Mouse (Mus musculus) limb, embryonic 11.5 days (tissue): ENCODE data around the gene Vipr1. TPM values are rescaled to one million over a fixed set of nuclear protein-coding genes. Genes with fewer than 3 reads are reported as not detected.
A peak's percentile ranks its signal among the peaks of the same experiment; 100 is the strongest.
"Not testable (repeated sequence)": the region's sequence is repeated elsewhere in the genome, so short reads cannot be mapped to it uniquely, and the experiment has no call there.

Source experiments
- ATAC-seq: fragments of 200-750 bp; cut with Nextera tagmentation; 2 replicates; pipeline ENCODE4 v1.8.0; 2017; ENCODE audit warnings: low read depth; ENCODE audit not compliant: insufficient number of reproducible peaks, low FRiP score, low TSS enrichment
- DNase-seq: peaks from one replicate; pipeline ENCODE4 v3.0.0-alpha.2; 2015; ENCODE audit warnings: low spot score
- H3K27ac ChIP-seq: fragments of 300-500 bp; sonication (generic); replicated peaks from 2 replicates; pipeline ENCODE4 v1.5.1; 2014; ENCODE audit warnings: low read depth, mild to moderate bottlenecking, low read length
- H3K27me3 ChIP-seq: fragments of 300-500 bp; sonication (generic); 2 replicates; pipeline ENCODE4 v1.6.1; 2014; ENCODE audit warnings: mild to moderate bottlenecking, low read length, mixed read lengths; ENCODE audit not compliant: control insufficient read depth, insufficient read depth
- H3K36me3 ChIP-seq: fragments of 300-500 bp; sonication (generic); 2 replicates; pipeline ENCODE4 v1.6.1; 2014; ENCODE audit warnings: mild to moderate bottlenecking, low read length, moderate library complexity, mixed read lengths; ENCODE audit not compliant: control insufficient read depth, insufficient read depth
- H3K4me1 ChIP-seq: fragments of 300-500 bp; sonication (generic); 2 replicates; pipeline ENCODE4 v1.6.1; 2014; ENCODE audit warnings: low read length, mixed read lengths; ENCODE audit not compliant: control insufficient read depth, insufficient read depth
- H3K4me2 ChIP-seq: fragments of 300-500 bp; sonication (generic); 2 replicates; pipeline ENCODE4 v1.6.1; 2014; ENCODE audit warnings: low read depth, mild to moderate bottlenecking, moderate library complexity; ENCODE audit not compliant: severe bottlenecking
- H3K4me3 ChIP-seq: fragments of 300-500 bp; sonication (generic); 2 replicates; pipeline ENCODE4 v1.5.1; 2014; ENCODE audit warnings: low read depth, low read length
- H3K9ac ChIP-seq: fragments of 300-500 bp; sonication (generic); 2 replicates; pipeline ENCODE4 v1.6.1; 2014; ENCODE audit warnings: mild to moderate bottlenecking, low read length
- H3K9me3 ChIP-seq: fragments of 300-500 bp; sonication (generic); 2 replicates; pipeline ENCODE4 v1.6.1; 2016; ENCODE audit warnings: low read length; ENCODE audit not compliant: control insufficient read depth
- WGBS: fragments of 180-500 bp; shearing (Covaris S2); extraction: QIAGEN DNeasy Blood & Tissue Kit; methylation state at CpG from one replicate; pipeline ENCODE4 v1.1.7; 2014; 5-methylcytosine and 5-hydroxymethylcytosine counted together
- polyA plus RNA-seq: library from polyadenylated mRNA; unstranded; fragments of >200 nt; fragmentation: Nextera tagmentation; extraction: Ambion mirVana; gene quantifications from 2 replicates; pipeline ENCODE4 v1.2.1, GENCODE M21; 2014

The Vipr1 gene
- polyA plus RNA-seq = 0.27 and 0.69 TPM in 2 replicates

DNA sequence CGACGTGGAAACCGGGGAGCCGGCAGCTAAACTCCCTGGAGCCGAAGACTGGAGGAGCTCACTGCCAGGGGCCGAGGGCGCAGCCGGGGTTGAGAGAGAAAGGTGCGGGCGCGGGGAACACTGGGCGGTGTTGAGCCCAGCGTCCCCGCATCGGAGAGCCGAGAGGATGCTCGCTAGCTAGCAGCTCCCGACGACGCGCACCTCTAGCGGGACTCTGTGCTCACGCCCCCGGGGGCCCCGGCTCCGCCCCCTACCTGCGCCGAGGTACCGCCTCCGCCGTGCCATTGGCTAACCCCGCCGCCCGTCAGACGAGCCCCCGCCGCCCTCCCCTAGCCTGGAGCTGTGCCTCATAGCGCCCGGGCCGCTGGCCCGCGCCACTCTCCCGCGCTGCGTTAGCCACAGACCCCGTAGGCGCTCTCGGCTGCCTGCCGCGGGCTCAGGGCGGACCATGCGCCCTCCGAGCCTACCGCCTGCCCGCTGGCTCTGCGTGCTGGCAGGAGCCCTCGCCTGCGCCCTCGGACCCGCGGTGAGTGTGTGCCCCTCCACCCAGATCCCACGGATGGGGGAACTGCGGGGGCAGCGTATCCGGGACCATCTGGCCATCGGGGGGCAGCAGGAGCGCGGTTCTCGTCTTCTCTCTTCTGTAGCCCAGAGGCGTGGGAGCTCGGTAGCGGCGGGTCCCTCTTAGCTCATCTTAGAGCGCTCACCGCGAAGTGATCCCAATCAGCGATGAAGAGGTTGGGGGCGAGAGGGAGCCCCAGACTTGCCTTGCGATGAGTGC, at the start of gene Vipr1:
Gene Vipr1 (plus strand): TSS at position 316 of the 781 bp plus-strand sequence.
- Histone ChIP-seq H3K27ac (no peak within 1 kb of the TSS), H3K9me3 (no peaks in the 10 kb centered on the region), H3K4me1 (peaks cover 5% of the 10 kb centered on the region; the same call in 1 of the 2 replicates), H3K9ac (peak within 1 kb of the TSS; percentile 38), H3K36me3 (no peaks in the 10 kb centered on the region), H3K4me2 (peak within 1 kb of the TSS; percentile 87), H3K4me3 (peak within 1 kb of the TSS; percentile 41), H3K27me3 (peaks cover 50% of the 10 kb centered on the region)
- peak; percentile 84 for DNase-seq
- WGBS = under 1% methylated on average over 71 of the region's 79 CpGs
- peak; percentile 81 for ATAC-seq

DNA sequence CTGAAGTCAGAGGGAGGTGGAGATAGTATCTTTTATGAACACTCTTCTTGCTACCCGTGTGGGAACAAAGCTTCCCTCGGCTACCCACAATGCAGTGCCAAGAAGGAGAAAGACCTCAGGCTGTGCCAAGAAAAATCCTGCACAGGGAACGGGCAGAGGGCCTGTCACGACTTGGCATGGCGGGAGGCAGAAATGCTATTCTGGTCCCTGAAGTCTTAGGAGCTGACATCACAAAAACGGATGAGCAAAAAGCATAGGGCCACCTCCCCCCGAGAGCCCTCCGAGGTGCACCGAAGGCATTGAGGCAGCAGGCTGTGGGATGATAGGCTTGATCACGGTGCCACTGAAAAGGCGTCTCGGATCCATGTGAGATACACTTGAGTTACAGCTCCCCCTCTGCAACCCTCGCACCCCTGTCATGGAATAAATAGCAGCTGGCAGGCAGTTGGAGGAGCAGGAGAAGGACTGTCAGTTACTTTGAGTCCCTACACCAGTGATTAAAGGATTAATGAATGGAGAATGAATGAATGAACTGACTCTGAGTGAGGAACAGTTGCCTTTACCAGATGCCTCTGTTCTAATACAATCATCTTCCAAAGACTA, 49.5 kb upstream of the Vipr1 start:
- H3K9ac ChIP-seq = no peak overlapping the region
- H3K36me3 ChIP-seq = no peaks in the 10 kb centered on the region
- 80% methylated on average over 13 of the region's 13 CpGs for WGBS
- DNase-seq (no peak), ATAC-seq (no peak)
- no peaks in the 10 kb centered on the region for H3K4me1 ChIP-seq
- H3K27me3 ChIP-seq = no peaks in the 10 kb centered on the region
- no peak overlapping the region for H3K27ac ChIP-seq
- no peak overlapping the region for H3K4me3 ChIP-seq
- no peaks in the 10 kb centered on the region for H3K9me3 ChIP-seq
- no peak overlapping the region for H3K4me2 ChIP-seq

DNA sequence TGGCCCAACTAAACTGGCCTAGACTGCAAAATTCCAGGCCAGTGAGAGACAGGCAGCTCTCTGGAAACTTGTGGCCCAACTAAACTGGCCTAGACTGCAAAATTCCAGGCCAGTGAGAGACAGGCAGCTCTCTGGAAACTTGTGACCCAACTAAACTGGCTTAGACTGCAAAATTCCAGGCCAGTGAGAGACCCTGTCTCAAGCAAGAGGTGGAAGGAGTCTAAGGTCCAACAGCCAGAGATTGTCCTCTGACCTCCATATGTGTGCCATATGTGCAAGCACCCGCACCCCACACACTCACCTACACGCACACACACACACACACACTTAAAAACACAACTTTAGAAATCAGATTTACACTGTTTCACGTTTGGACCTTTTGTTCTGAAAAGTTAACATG, 48.7 kb upstream of the Vipr1 start:
- not testable (repeated sequence) for H3K27me3 ChIP-seq, ATAC-seq, DNase-seq, H3K9me3 ChIP-seq, H3K27ac ChIP-seq, H3K4me2 ChIP-seq, H3K9ac ChIP-seq, H3K4me1 ChIP-seq, H3K4me3 ChIP-seq, H3K36me3 ChIP-seq
- WGBS = 68% methylated on average over 3 of the region's 3 CpGs

DNA sequence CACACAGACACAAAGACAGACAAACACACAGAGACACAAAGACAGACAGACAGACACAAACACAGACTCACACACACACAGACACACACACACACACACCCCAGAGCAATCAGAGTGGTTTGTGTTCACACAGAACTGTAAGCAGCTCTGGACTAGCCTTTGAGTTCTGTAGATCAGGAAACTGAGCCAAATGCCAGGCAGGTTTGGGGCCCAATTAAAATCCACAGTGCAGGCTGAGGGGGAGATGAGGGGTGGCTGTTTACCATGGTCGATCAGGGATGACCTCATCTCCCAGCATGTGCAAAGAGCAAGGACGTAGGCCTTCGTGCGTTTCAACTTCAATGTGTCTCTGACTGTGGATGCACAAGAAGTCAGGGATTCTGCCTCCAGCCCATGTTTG, 47.7 kb upstream of the Vipr1 start:
- H3K4me1 ChIP-seq = no peaks in the 10 kb centered on the region
- no peaks in the 10 kb centered on the region for H3K36me3 ChIP-seq
- H3K4me3 ChIP-seq = no peak overlapping the region
- H3K27me3 ChIP-seq = no peaks in the 10 kb centered on the region
- DNase-seq = no peak
- no peak overlapping the region for H3K27ac ChIP-seq
- no peak overlapping the region for H3K9ac ChIP-seq
- no peak for ATAC-seq
- H3K4me2 ChIP-seq = no peak overlapping the region
- H3K9me3 ChIP-seq = no peaks in the 10 kb centered on the region
- WGBS = 72% methylated on average over 4 of the region's 4 CpGs

DNA sequence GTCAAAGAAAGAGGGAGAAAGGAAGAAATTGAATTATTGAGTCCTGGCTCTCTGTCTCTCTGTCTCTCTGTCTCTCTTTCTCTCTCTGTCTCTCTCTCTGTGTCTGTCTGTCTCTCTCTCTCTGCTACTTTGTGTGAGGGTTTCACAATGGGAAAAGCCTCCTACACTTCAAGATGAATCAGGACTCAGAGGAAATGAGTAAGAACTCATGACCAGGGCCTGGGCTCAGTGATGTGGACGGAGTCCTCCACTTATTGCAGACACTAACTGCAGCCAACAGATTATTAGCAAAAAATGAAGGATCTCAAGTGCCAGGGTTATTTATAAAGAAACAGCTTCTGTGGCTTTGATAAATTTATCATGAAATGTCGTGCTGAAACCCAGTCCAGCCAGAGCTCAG, 44.4 kb upstream of the Vipr1 start:
- H3K9ac ChIP-seq = no peak overlapping the region
- H3K4me3 ChIP-seq = no peak overlapping the region
- H3K4me2 ChIP-seq = no peak overlapping the region
- H3K4me1 ChIP-seq = peaks cover 3% of the 10 kb centered on the region; the same call in 1 of the 2 replicates
- no peak for ATAC-seq
- 87% methylated on average over 2 of the region's 2 CpGs for WGBS
- DNase-seq = no peak
- no peaks in the 10 kb centered on the region for H3K27me3 ChIP-seq
- no peaks in the 10 kb centered on the region for H3K9me3 ChIP-seq
- H3K27ac ChIP-seq = no peak overlapping the region
- H3K36me3 ChIP-seq = no peaks in the 10 kb centered on the region

DNA sequence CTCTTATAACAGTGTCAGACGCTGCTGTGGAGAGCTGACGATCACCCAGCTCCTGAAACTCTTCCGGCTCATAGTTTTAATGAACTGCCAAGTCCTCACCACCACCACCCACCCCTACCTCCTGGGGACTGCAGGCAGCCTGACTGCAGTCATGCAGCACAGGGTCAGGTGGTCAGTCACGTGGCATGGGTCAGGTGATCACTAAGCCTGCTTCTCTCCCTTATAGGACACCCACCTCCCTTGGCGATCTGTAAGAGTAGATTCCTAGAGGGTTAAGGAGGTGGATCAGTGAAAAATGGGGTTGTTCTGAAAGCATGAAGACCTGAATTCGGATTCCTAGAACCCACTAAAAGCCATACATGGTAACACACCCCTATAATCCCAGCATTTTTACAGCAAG, 43.0 kb upstream of the Vipr1 start:
- WGBS = 81% methylated on average over 6 of the region's 6 CpGs
- no peaks in the 10 kb centered on the region for H3K36me3 ChIP-seq
- H3K27me3 ChIP-seq = no peaks in the 10 kb centered on the region
- H3K4me1 ChIP-seq = peaks cover 3% of the 10 kb centered on the region; the same call in 1 of the 2 replicates
- H3K27ac ChIP-seq = no peak overlapping the region
- no peak overlapping the region for H3K4me3 ChIP-seq
- ATAC-seq (no peak), DNase-seq (no peak)
- no peak overlapping the region for H3K9ac ChIP-seq
- no peaks in the 10 kb centered on the region for H3K9me3 ChIP-seq
- no peak overlapping the region for H3K4me2 ChIP-seq

DNA sequence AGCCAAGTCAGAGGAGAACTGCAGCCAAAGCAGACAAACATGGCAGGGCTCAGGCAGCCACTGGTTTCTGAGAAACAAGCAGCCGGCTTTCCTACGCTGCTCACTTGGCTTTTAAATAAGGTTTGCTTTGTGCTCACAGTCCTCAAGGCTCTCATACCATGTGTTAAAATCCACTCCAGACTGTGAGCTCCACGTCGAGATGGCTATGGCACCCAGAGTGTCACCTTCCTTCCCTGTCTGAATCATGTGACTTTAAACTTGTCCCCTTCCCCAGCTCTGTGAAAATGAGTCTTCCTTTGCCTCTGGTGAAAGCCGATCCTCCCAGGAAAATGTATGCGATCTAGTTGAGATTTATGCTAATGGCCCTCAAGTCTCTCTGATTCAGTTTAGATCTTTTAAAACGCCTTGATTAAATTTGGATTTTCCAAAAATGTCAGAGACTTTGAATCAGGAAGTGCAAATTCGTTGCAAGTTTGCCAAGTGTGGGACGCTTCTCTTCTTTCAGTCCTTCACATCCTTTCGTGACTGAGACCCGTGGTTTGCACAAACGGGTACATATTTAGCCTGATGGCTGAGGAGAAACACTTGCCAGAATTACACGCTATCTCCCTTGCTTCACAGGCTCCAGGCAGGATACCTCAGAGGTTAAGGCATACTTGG, 42.2 kb upstream of the Vipr1 start:
- Histone ChIP-seq H3K9me3 (no peaks in the 10 kb centered on the region), H3K4me2 (no peak overlapping the region), H3K9ac (no peak overlapping the region), H3K36me3 (no peaks in the 10 kb centered on the region), H3K27me3 (no peaks in the 10 kb centered on the region), H3K27ac (no peak overlapping the region), H3K4me1 (peaks cover 3% of the 10 kb centered on the region; the same call in 1 of the 2 replicates), H3K4me3 (no peak overlapping the region)
- no peak for DNase-seq
- ATAC-seq = no peak
- 58% methylated on average over 13 of the region's 13 CpGs for WGBS

DNA sequence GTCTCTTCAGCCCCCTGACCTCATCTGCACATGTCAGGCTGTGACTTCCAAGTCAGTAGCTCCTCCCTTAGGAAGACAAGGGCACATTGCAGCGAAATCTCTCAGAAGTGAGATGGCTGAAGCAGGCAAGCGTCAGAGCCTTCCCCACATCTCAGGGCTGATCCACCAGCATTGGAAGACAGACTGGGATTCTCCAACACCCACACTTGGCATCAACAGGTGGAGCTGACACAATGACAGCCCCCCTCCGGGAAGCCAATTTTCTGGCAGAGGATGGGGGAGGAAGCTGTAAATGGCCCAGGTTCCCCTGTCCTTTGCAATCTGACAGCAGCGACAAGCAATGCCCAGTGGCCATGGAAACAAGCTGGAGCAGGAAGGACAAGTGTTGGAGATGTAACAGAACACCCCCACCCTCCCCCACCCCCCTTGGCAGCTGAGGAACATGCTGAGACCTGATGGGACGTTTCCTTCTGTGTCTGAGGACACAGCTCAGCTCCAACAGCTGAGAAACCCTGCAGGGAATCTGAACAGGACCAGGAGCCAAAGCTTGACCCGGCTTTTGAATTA, 41.6 kb upstream of the Vipr1 start:
- Histone ChIP-seq H3K4me3 (no peak overlapping the region), H3K4me1 (peaks cover 3% of the 10 kb centered on the region; the same call in 1 of the 2 replicates), H3K36me3 (no peaks in the 10 kb centered on the region), H3K27ac (no peak overlapping the region), H3K9me3 (no peaks in the 10 kb centered on the region), H3K9ac (no peak overlapping the region), H3K27me3 (no peaks in the 10 kb centered on the region), H3K4me2 (no peak overlapping the region)
- 29% methylated on average over 6 of the region's 6 CpGs for WGBS
- peak; percentile 29 for DNase-seq
- ATAC-seq = no peak
